Mouse (Mus musculus) brain, embryonic 14.5 days (tissue): Measurements from ENCODE around the gene Rfc2.

Experiments
- CTCF ChIP-seq: fragments of 200-500 bp; IDR thresholded peaks from 2 replicates; pipeline ENCODE4 v1.5.1; 2012; ENCODE audit warnings: inconsistent platforms, mild to moderate bottlenecking, moderate library complexity, borderline replicate concordance; ENCODE audit not compliant: insufficient read depth, insufficient read length; ENCODE audit errors: extremely low read depth
- POLR2A ChIP-seq: fragments of 200-500 bp; IDR thresholded peaks from 2 replicates; pipeline ENCODE4 v1.6.1; 2012; ENCODE audit warnings: mild to moderate bottlenecking, inconsistent platforms, borderline replicate concordance; ENCODE audit not compliant: poor library complexity, insufficient read depth, insufficient read length, severe bottlenecking; ENCODE audit errors: extremely low read depth

- TF ChIP-seq CTCF, result no peak
- no peak for TF ChIP-seq POLR2A
These were observed 49.6 kb upstream of the Rfc2 start for GRCm38 (mm10) chr5:134531585-134531984.
